Mouse (Mus musculus): ENCODE results near the gene Ces1b. TPM values are rescaled to one million over a fixed set of nuclear protein-coding genes. Genes with fewer than 3 reads are reported as not detected.

The Ces1b gene
- polyA plus RNA-seq (2012; rRNA removed), result 0.19 and 0.53 TPM in 2 replicates

DNA sequence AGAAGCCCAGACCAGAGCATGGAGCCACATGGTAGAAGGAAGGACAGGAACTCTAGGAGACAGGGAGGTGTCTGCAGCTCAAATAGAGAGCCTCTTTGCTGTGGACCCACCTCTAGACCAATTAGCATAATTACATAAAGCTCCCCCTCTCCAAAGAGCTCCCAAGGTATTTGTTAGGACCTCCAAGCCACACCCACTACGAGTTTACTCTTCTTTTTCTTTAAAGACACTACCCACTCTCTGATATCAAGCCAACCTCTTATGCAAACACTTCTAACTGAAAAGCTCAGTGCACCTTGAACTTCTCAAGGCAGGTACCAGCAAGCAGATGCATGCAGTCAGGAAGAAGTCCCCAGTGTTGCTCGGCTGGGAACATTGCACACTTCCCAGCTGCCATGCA lies at the start of gene Ces1b:
Gene Ces1b, minus strand, starts transcription at position 131 of the 400 bp plus-strand sequence.

DNA sequence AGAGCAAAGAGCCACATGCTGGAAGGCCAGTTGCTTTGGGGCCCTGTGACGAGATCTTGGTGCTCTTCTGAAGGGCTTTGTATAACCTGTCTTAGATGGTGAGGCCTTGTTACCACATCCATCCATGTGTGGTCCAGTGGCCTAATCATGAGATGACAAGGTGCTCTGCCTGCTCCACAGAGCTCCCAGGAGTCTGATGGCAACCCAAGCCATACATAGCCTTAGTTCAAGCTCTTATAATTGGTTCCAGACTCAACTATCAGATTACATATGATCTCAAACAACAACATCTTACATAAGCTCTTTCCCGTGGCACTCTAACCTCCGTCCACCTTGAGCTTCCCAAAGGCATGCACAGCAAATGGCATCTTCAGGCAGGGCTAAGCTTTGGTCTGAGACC lies 31.7 kb downstream of the Ces1b start, which contains the start of gene Ces1a:
Gene Ces1a, minus strand, starts transcription at position 101 of the 400 bp plus-strand sequence.

Other genes with a start within 250 kb of the Ces1b start
- gene Lpcat2, start 224.7 kb downstream of the Ces1b start, polyA plus RNA-seq (2012; rRNA removed), result 4.4 and 8.0 TPM in 2 replicates
- gene Capns2, start 178.6 kb downstream of the Ces1b start, polyA plus RNA-seq (2012; rRNA removed), result 0.16 and 0.23 TPM in 2 replicates
- gene Slc6a2, start 119.9 kb downstream of the Ces1b start, polyA plus RNA-seq (2012; rRNA removed), result 0.77 and 1.7 TPM in 2 replicates
- not detected in 2 replicates for gene Ces1a, start 31.8 kb downstream of the Ces1b start, polyA plus RNA-seq (2012; rRNA removed)
- 0.16 and 1.1 TPM in 2 replicates for gene Ces1c, start 51.3 kb upstream of the Ces1b start, polyA plus RNA-seq (2012; rRNA removed)
- 30.8 and 96.7 TPM in 2 replicates for gene Ces1d, start 117.8 kb upstream of the Ces1b start, polyA plus RNA-seq (2012; rRNA removed)
- 1.9 and 2.2 TPM in 2 replicates for gene Ces1e, start 149.6 kb upstream of the Ces1b start, polyA plus RNA-seq (2012; rRNA removed)
- gene Ces1f, start 199.7 kb upstream of the Ces1b start, polyA plus RNA-seq (2012; rRNA removed), result 5.8 and 10.2 TPM in 2 replicates

All from ovary, adult 2 months (tissue).